Mouse (Mus musculus): ENCODE measurements around the gene Srsf7. TPM values are rescaled to one million over a fixed set of nuclear protein-coding genes. Genes with fewer than 3 reads are reported as not detected.

The Srsf7 gene
- total and polyA plus RNA-seq, 2 experiments from 2014 or later = 86.2 to 154 TPM

DNA sequence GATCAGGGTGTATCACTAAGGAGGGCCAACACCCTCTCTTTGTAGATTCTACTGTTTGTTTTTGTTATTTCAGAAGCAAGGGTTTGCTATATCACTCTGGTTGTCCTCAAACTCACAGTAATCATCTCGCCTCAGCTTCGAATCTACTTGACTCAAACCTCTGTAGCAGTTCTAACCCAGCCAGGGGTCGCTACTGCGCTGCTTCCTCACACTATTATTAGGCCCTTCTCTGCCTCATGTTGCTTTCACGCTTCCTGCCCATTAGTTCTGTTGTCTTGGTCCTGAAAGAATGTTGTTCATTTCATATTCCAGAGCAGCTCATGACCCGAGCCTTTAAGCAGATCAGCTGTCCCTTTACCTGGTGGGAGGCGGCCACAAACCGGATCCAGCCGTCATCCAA is 34.5 kb upstream of the Srsf7 start:
- ATAC-seq (ENCODE audit: insufficient read depth, low read depth) (no peak), DNase-seq (ENCODE audit: low spot score) (no peak)
- Histone ChIP-seq H3K27ac (ENCODE audit: low read depth) (no peak overlapping the region), H3K9ac (replicated peaks; ENCODE audit: low read depth, low read length) (no peak overlapping the region), H3K4me3 (ENCODE audit: low read depth, low read length) (no peak overlapping the region), H3K9me3 (replicated peaks; ENCODE audit: control insufficient read depth, low read length) (no peaks in the 10 kb centered on the region), H3K27me3 (ENCODE audit: control insufficient read depth, insufficient read depth, low read length) (no peaks in the 10 kb centered on the region), H3K4me2 (ENCODE audit: low read depth, low read length) (no peak overlapping the region), H3K4me1 (ENCODE audit: control insufficient read depth, insufficient read depth) (no peaks in the 10 kb centered on the region), H3K36me3 (replicated peaks; ENCODE audit: control insufficient read depth, insufficient read depth, low read length) (peaks cover 81% of the 10 kb centered on the region)
- no peak for TF ChIP-seq EP300 (IDR thresholded peaks at IDR 0.05; ENCODE audit: low read depth)
- WGBS = 88% methylated on average over 9 of the region's 9 CpGs

DNA sequence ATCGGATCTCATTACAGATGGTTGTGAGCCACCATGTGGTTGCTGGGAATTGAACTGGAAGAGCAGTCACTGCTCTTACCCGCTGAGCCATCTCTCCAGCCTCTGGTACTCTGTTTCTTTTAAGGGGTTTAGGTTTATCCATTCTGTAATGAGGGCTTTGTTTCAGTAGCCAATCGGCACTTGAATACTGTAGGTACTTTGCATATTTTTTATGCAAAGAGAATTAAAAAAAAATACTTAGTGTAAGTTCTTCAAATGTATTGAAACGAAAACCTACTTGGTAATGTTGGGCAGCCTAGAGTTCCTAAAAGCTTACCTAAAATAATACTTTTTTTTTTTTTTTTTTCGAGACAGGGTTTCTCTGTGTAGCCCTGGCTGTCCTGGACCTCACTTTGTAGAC is 30.4 kb upstream of the Srsf7 start:
- 88% methylated on average over 5 of the region's 5 CpGs for WGBS
- H3K27me3 ChIP-seq (ENCODE audit: control insufficient read depth, insufficient read depth, low read length) = no peaks in the 10 kb centered on the region
- TF ChIP-seq EP300 (IDR thresholded peaks at IDR 0.05; ENCODE audit: low read depth) (no peak), CTCF (IDR thresholded peaks at IDR 0.05; ENCODE audit: low read depth) (no peak)
- no peak for ATAC-seq (ENCODE audit: insufficient read depth, low read depth)
- H3K9ac ChIP-seq (replicated peaks; ENCODE audit: low read depth, low read length) = no peak overlapping the region
- no peak overlapping the region for H3K4me3 ChIP-seq (ENCODE audit: low read depth, low read length)
- no peaks in the 10 kb centered on the region for H3K9me3 ChIP-seq (replicated peaks; ENCODE audit: control insufficient read depth, low read length)
- H3K4me1 ChIP-seq (ENCODE audit: control insufficient read depth, insufficient read depth) = no peaks in the 10 kb centered on the region
- DNase-seq (ENCODE audit: low spot score) = no peak
- H3K36me3 ChIP-seq (replicated peaks; ENCODE audit: control insufficient read depth, insufficient read depth, low read length) = peaks cover 42% of the 10 kb centered on the region
- H3K27ac ChIP-seq (ENCODE audit: low read depth) = no peak overlapping the region
- H3K4me2 ChIP-seq (ENCODE audit: low read depth, low read length) = no peak overlapping the region

DNA sequence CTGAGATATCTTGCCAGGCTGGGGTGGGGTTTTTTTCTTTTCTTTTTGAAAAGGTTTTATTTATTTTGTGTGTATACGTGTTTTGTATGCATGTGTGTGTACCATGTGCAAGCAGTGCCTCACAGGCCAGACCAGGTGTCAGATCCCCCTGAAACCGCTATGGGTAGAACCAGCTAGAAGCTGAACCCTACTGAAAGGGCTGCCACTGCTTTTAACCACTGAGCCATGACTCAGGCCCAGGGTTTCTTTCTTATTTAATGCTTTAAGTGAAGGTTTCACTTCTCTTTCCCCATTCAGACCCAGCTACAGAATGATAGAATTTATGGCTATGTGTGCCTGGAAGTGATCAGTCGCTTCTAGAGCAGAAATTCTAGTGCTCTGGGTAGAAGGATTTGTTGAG is 29.7 kb upstream of the Srsf7 start:
- Histone ChIP-seq H3K9ac (replicated peaks; ENCODE audit: low read depth, low read length) (no peak overlapping the region), H3K4me1 (ENCODE audit: control insufficient read depth, insufficient read depth) (no peaks in the 10 kb centered on the region), H3K27ac (ENCODE audit: low read depth) (no peak overlapping the region), H3K9me3 (replicated peaks; ENCODE audit: control insufficient read depth, low read length) (no peaks in the 10 kb centered on the region), H3K4me3 (ENCODE audit: low read depth, low read length) (no peak overlapping the region), H3K4me2 (ENCODE audit: low read depth, low read length) (no peak overlapping the region), H3K36me3 (replicated peaks; ENCODE audit: control insufficient read depth, insufficient read depth, low read length) (peaks cover 35% of the 10 kb centered on the region), H3K27me3 (ENCODE audit: control insufficient read depth, insufficient read depth, low read length) (no peaks in the 10 kb centered on the region)
- WGBS = 90% methylated on average over 3 of the region's 3 CpGs
- no peak for ATAC-seq (ENCODE audit: insufficient read depth, low read depth)
- DNase-seq (ENCODE audit: low spot score) = no peak
- TF ChIP-seq CTCF (IDR thresholded peaks at IDR 0.05; ENCODE audit: low read depth) (no peak), EP300 (IDR thresholded peaks at IDR 0.05; ENCODE audit: low read depth) (no peak)

DNA sequence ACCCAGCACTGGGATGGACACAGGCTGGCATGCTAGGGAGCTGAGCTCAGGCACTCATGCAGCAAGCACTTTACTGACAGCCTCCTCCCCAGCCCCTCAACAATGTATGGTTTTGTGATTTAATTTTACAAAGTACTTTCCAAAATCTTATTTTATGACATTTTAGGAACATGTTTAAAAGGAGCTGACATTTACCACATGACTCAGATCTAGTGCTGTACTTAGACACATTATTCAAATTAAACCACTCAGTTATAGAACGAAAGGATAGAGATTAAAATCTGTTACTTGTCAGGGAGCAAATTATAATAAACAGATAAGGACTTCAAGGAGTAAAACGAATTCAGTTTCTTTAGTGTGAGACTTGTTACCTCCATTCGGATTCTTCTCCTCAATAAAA is 28.4 kb upstream of the Srsf7 start:
- TF ChIP-seq EP300 (IDR thresholded peaks at IDR 0.05; ENCODE audit: low read depth) (no peak), CTCF (IDR thresholded peaks at IDR 0.05; ENCODE audit: low read depth) (no peak)
- 82% methylated on average over 3 of the region's 3 CpGs for WGBS
- H3K9ac ChIP-seq (replicated peaks; ENCODE audit: low read depth, low read length) = no peak overlapping the region
- peaks cover 24% of the 10 kb centered on the region for H3K36me3 ChIP-seq (replicated peaks; ENCODE audit: control insufficient read depth, insufficient read depth, low read length)
- DNase-seq (ENCODE audit: low spot score) = no peak
- no peak overlapping the region for H3K4me2 ChIP-seq (ENCODE audit: low read depth, low read length)
- H3K27me3 ChIP-seq (ENCODE audit: control insufficient read depth, insufficient read depth, low read length) = no peaks in the 10 kb centered on the region
- H3K4me1 ChIP-seq (ENCODE audit: control insufficient read depth, insufficient read depth) = no peaks in the 10 kb centered on the region
- H3K9me3 ChIP-seq (replicated peaks; ENCODE audit: control insufficient read depth, low read length) = no peaks in the 10 kb centered on the region
- H3K4me3 ChIP-seq (ENCODE audit: low read depth, low read length) = no peak overlapping the region
- no peak overlapping the region for H3K27ac ChIP-seq (ENCODE audit: low read depth)
- ATAC-seq (ENCODE audit: insufficient read depth, low read depth) = no peak

DNA sequence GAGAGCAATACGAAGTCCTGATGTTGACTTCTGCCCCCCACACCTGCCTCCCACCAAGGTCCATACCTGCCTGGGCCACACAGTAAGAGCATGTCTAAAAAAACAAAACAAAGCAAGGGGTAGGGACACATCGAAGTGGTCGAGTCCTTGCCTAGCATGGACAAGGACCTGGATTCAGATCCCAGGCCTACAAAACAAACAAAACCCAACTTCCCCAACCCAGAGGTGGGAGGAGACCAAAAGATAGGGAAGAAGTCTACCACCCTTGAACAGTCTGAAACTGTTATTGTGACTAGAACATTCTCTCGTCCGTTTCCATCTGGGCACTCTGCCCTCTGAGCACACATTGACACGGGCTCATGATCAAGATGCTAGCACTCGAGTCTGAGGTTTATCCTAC is 27.3 kb upstream of the Srsf7 start:
- Histone ChIP-seq H3K36me3 (replicated peaks; ENCODE audit: control insufficient read depth, insufficient read depth, low read length) (peaks cover 16% of the 10 kb centered on the region), H3K4me1 (ENCODE audit: control insufficient read depth, insufficient read depth) (no peaks in the 10 kb centered on the region), H3K4me2 (ENCODE audit: low read depth, low read length) (no peak overlapping the region), H3K27me3 (ENCODE audit: control insufficient read depth, insufficient read depth, low read length) (no peaks in the 10 kb centered on the region), H3K4me3 (ENCODE audit: low read depth, low read length) (no peak overlapping the region), H3K9me3 (replicated peaks; ENCODE audit: control insufficient read depth, low read length) (no peaks in the 10 kb centered on the region), H3K27ac (ENCODE audit: low read depth) (no peak overlapping the region), H3K9ac (replicated peaks; ENCODE audit: low read depth, low read length) (no peak overlapping the region)
- no peak for TF ChIP-seq EP300 (IDR thresholded peaks at IDR 0.05; ENCODE audit: low read depth)
- no peak for TF ChIP-seq CTCF (IDR thresholded peaks at IDR 0.05; ENCODE audit: low read depth)
- ATAC-seq (ENCODE audit: insufficient read depth, low read depth) (no peak), DNase-seq (ENCODE audit: low spot score) (no peak)
- 77% methylated on average over 7 of the region's 7 CpGs for WGBS

DNA sequence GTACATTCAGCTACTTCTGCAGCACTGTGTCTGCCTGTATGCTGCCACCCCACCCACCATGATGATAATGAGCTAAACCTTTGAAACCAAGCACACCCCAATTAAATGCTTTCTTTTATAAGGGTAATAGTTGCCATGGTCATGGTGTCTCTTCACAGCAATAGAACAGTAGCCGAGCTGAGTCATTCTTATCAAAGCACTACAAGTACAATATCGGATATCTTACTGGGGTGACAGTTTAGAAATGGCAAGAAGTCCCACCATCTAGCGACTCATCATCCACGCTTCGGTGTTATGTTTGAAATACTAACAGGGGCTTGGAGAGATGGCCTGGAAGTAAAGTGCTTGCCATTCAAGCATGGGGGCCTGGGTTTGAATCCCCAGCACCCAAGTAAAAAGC is 26.7 kb upstream of the Srsf7 start:
- Histone ChIP-seq H3K9ac (replicated peaks; ENCODE audit: low read depth, low read length) (no peak overlapping the region), H3K36me3 (replicated peaks; ENCODE audit: control insufficient read depth, insufficient read depth, low read length) (peaks cover 10% of the 10 kb centered on the region), H3K27ac (ENCODE audit: low read depth) (no peak overlapping the region), H3K4me2 (ENCODE audit: low read depth, low read length) (no peak overlapping the region), H3K27me3 (ENCODE audit: control insufficient read depth, insufficient read depth, low read length) (no peaks in the 10 kb centered on the region), H3K4me1 (ENCODE audit: control insufficient read depth, insufficient read depth) (no peaks in the 10 kb centered on the region), H3K4me3 (ENCODE audit: low read depth, low read length) (no peak overlapping the region), H3K9me3 (replicated peaks; ENCODE audit: control insufficient read depth, low read length) (no peaks in the 10 kb centered on the region)
- DNase-seq (ENCODE audit: low spot score) (no peak), ATAC-seq (ENCODE audit: insufficient read depth, low read depth) (no peak)
- WGBS = 87% methylated on average over 5 of the region's 5 CpGs
- TF ChIP-seq EP300 (IDR thresholded peaks at IDR 0.05; ENCODE audit: low read depth) = no peak
- TF ChIP-seq CTCF (IDR thresholded peaks at IDR 0.05; ENCODE audit: low read depth) = no peak

Measured in heart, postnatal 0 days (tissue).